In genomic region chr9:77148518-77149257, GRCm38 (mm10) we compare ENCODE assay signal across 27 mouse cellular contexts.
"Had no signal": no experiment of that assay in that cellular context is flagged by ENCODE, and none has a peak within 500 bp of the region (broad histone marks: within the 10 kb centered on the region; RNA-seq: fewer than 3 reads in every experiment).

No protein-coding gene starts in this region.

- H3K9me3 ChIP-seq: heart, embryonic 10.5 days; heart, embryonic 12.5 days; hindbrain, embryonic 10.5 days; hindbrain, embryonic 12.5 days; intestine, embryonic 15.5 days; limb, embryonic 10.5 days; limb, embryonic 12.5 days; liver, embryonic 13.5 days; liver, embryonic 15.5 days had no signal

- H3K4me3 ChIP-seq: heart, embryonic 10.5 days; heart, embryonic 12.5 days; hindbrain, embryonic 10.5 days; hindbrain, embryonic 12.5 days; intestine, embryonic 15.5 days; layer of hippocampus, adult 2 months; left cerebral cortex, adult 2 months; limb, embryonic 10.5 days; limb, embryonic 12.5 days; liver, embryonic 13.5 days; liver, embryonic 15.5 days had no signal

- H3K27ac ChIP-seq: heart, embryonic 10.5 days; hindbrain, embryonic 10.5 days; hindbrain, embryonic 12.5 days; hindbrain, embryonic 14.5 days; intestine, embryonic 15.5 days; layer of hippocampus, adult 2 months; left cerebral cortex, adult 2 months; limb, embryonic 10.5 days; limb, embryonic 12.5 days; liver, embryonic 13.5 days; liver, embryonic 15.5 days had no signal

- H3K4me1 ChIP-seq: heart, embryonic 10.5 days; heart, embryonic 12.5 days; hindbrain, embryonic 10.5 days; hindbrain, embryonic 12.5 days; intestine, embryonic 15.5 days; limb, embryonic 10.5 days; limb, embryonic 12.5 days; liver, embryonic 13.5 days; liver, embryonic 15.5 days had no signal

- H3K4me2 ChIP-seq: heart, embryonic 12.5 days; hindbrain, embryonic 12.5 days; hindbrain, embryonic 14.5 days; intestine, embryonic 15.5 days; limb, embryonic 12.5 days; liver, embryonic 11.5 days; liver, embryonic 13.5 days; liver, embryonic 15.5 days had no signal

- H3K9ac ChIP-seq: heart, embryonic 12.5 days; hindbrain, embryonic 12.5 days; hindbrain, embryonic 14.5 days; intestine, embryonic 15.5 days; limb, embryonic 12.5 days; liver, embryonic 13.5 days; liver, embryonic 15.5 days had no signal

- H3K36me3 ChIP-seq: heart, embryonic 10.5 days; hindbrain, embryonic 10.5 days; hindbrain, embryonic 12.5 days; intestine, embryonic 15.5 days; limb, embryonic 10.5 days; limb, embryonic 12.5 days; liver, embryonic 13.5 days; liver, embryonic 15.5 days had no signal

- H3K27me3 ChIP-seq: heart, embryonic 12.5 days; hindbrain, embryonic 12.5 days; intestine, embryonic 15.5 days; limb, embryonic 12.5 days; liver, embryonic 13.5 days; liver, embryonic 15.5 days had no signal

- ATAC-seq: hindbrain, embryonic 16.5 days; inflammation-experienced regulatory T-cells, adult 6 months; intestine, embryonic 15.5 days; intestine, postnatal 0 days had no signal

- DNase-seq: gastrocnemius, postnatal 10 days; gastrocnemius, postnatal 25 days; heart, adult 18-20 months; heart, postnatal 10 days; heart, postnatal 4 days; kidney, adult 18-20 months; kidney, adult 8-10 months; kidney, postnatal 10 days; kidney, postnatal 25 days; kidney, postnatal 4 days; liver; liver, embryonic 13.5 days had no signal
